Mouse (Mus musculus) embryonic facial prominence, embryonic 15.5 days (tissue): ENCODE measurements at regions not wholly inside any gene's neighbourhood (a gene's known extent, or its start where the extent isn't known, plus 50 kb on each side); places are given as distances from the start of the nearest gene placed in this dataset.
A peak's percentile ranks its signal among the peaks of the same experiment; 100 is the strongest.

Experiments
- ATAC-seq: fragments of 200-750 bp; cut with Nextera tagmentation; 2 replicates; pipeline ENCODE4 v1.8.0; 2017; ENCODE audit warnings: low read depth, moderate TSS enrichment; ENCODE audit not compliant: insufficient number of reproducible peaks, low FRiP score, low TSS enrichment
- H3K27ac ChIP-seq: fragments of 300-500 bp; sonication (generic); replicated peaks from 2 replicates; pipeline ENCODE4 v1.5.1; 2015; ENCODE audit warnings: mild to moderate bottlenecking, inconsistent platforms
- H3K27me3 ChIP-seq: fragments of 300-500 bp; sonication (generic); 2 replicates; pipeline ENCODE4 v1.6.1; 2015; ENCODE audit warnings: inconsistent platforms
- H3K36me3 ChIP-seq: fragments of 300-500 bp; sonication (generic); 2 replicates; pipeline ENCODE4 v1.6.1; 2015; ENCODE audit warnings: mild to moderate bottlenecking, inconsistent platforms
- H3K4me1 ChIP-seq: fragments of 300-500 bp; sonication (generic); 2 replicates; pipeline ENCODE4 v1.6.1; 2015; ENCODE audit warnings: inconsistent platforms
- H3K4me2 ChIP-seq: fragments of 300-500 bp; sonication (generic); replicated peaks from 2 replicates; pipeline ENCODE4 v1.6.1; 2015; ENCODE audit warnings: mild to moderate bottlenecking, inconsistent platforms
- H3K4me3 ChIP-seq: fragments of 300-500 bp; sonication (generic); replicated peaks from 2 replicates; pipeline ENCODE4 v1.5.1; 2015; ENCODE audit warnings: mild to moderate bottlenecking, inconsistent platforms
- H3K9ac ChIP-seq: fragments of 300-500 bp; sonication (generic); 2 replicates; pipeline ENCODE4 v1.6.1; 2015; ENCODE audit warnings: inconsistent platforms
- H3K9me3 ChIP-seq: fragments of 300-500 bp; sonication (generic); replicated peaks from 2 replicates; pipeline ENCODE4 v1.6.1; 2016; ENCODE audit warnings: inconsistent platforms
- WGBS: fragments of 180-500 bp; shearing (Covaris S2); methylation state at CpG from one replicate; pipeline ENCODE4 v1.1.7; 2015; 5-methylcytosine and 5-hydroxymethylcytosine counted together

DNA sequence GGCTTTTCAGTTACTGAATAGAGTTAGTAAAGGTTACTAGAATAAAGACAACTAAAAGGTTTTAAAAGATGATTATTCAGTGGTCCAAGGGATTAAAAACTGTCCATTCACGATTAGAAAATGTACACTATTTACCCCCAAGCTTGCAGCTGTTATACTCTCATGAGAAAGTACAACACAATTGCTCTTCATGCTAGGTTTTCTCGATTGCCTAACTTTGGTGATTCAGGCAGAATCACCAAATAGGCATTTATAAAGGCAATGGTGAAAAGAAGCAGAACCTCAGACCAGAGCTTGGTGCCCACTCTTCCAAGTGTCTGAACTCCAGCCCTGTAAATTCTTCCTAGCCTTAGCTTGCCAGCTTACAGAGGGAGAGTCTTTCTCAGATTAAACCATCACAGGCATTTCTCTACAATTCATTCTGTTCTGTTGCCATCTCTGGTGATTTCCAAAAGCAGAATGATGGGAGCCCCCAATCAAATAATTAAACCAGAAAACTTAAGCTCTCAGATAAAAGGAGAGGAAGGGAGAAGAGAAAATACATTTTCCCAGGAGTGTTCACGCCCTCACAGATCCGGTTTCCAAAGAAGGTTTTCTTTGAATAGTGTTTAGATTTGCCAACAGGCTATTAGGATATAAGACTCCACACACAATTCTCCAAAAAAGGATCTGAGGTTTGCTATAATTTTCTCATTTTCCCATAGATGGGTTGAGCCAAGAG is 657.0 kb downstream of the Slc22a22 start:
- no peak overlapping the region for H3K9ac ChIP-seq
- H3K4me1 ChIP-seq, result no peaks in the 10 kb centered on the region
- 57% methylated on average over 4 of the region's 4 CpGs for WGBS
- H3K4me3 ChIP-seq, result no peak overlapping the region
- ATAC-seq, result no peak
- no peaks in the 10 kb centered on the region for H3K27me3 ChIP-seq
- H3K4me2 ChIP-seq, result no peak overlapping the region
- no peaks in the 10 kb centered on the region for H3K9me3 ChIP-seq
- H3K36me3 ChIP-seq, result no peaks in the 10 kb centered on the region
- H3K27ac ChIP-seq, result no peak overlapping the region

DNA sequence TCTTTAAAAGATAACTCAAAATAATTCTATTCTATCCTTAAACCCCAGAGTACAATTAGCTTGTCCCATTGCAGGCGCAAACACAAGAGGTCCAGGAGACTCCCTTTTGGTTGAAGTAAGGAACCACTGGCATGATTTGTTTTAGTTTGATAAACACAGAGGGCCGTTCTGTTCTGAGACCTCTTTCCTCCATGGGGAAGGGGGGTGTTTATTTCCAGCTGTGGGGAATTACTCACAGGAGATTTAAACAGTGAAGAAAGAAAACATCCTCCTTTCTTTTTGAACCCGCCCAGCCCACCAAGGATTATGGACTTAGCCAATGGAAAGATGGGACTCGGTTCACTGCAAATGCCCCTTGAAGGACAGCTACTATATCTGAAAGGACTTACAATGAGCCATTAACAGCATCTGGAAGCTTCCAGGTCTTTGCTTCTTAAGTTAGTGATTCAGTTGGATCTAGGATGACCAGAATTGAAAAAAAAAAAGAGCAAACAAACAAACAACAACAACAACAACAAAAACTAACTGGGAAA is 659.2 kb downstream of the Slc22a22 start:
- Histone ChIP-seq H3K9me3 (no peaks in the 10 kb centered on the region), H3K27ac (no peak overlapping the region), H3K4me2 (no peak overlapping the region), H3K36me3 (no peaks in the 10 kb centered on the region), H3K4me3 (no peak overlapping the region), H3K9ac (no peak overlapping the region), H3K27me3 (no peaks in the 10 kb centered on the region), H3K4me1 (no peaks in the 10 kb centered on the region)
- 33% methylated on average over 4 of the region's 4 CpGs for WGBS
- ATAC-seq, result no peak

DNA sequence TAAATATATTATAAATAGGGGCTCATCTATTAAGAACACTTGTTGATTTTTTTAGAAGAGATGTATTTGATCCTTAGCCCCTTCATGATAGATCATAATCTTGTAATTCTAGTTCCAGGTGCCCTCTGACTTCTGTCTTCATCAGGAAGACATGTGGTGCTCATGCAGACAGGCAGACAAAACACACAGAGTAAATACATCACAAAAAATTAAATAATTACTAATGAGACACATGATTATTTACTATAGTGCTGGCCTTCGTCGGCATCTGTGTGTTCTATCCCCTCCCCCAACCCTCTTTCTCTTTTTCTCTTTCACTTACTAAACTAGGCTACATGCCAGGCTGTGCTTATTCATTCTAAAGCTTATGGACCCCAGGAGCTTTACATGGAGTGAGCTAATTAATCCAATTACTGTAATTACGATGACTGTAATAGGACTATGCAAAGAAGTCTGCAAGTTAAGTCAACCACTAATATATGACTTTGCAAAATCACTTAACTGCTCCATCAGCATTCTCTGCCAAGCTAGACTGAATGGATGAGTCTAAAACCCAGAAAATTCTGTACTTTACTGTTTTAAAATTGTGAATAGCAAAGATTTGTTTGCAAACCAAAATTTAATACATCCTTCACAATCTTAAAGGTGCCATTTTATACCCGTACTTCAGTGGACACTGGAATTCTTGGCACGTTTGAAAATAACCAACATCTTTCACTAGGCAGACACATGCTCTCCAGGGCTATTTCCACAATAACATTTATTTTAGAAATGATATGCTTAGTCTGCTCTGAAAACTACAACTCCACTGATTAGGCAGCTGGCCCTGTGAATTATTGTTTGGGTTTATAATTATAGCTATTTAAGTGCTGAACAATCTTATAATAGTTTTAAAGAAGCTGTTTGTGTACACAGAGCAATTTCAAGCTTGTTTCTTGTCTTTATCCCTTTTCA is 659.9 kb downstream of the Slc22a22 start:
- H3K9ac ChIP-seq, result no peak overlapping the region
- H3K4me3 ChIP-seq, result no peak overlapping the region
- no peaks in the 10 kb centered on the region for H3K9me3 ChIP-seq
- H3K4me1 ChIP-seq, result no peaks in the 10 kb centered on the region
- no peak for ATAC-seq
- no peak overlapping the region for H3K4me2 ChIP-seq
- H3K36me3 ChIP-seq, result no peaks in the 10 kb centered on the region
- WGBS, result 36% methylated on average over 5 of the region's 5 CpGs
- no peaks in the 10 kb centered on the region for H3K27me3 ChIP-seq
- H3K27ac ChIP-seq, result no peak overlapping the region

DNA sequence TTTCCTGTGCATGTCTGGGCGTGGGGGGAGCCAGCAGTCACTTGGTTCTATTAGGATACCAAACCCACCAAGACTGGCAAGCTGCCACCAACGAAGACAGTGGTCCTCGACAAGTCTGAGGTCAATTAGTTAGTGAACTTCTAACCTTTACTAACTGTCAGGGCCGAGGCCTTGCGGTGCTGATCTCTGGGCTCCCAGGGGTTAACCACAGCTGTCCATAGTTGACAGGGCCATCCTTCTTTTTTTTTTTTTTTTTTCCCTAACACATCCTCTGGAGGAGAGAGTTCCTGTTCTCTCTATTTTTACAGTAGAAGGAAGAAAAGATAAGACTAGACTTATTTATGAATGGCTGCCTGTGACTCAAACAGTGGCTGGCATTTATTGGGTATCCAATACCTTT is 663.5 kb downstream of the Slc22a22 start:
- H3K27me3 ChIP-seq, result no peaks in the 10 kb centered on the region
- no peaks in the 10 kb centered on the region for H3K4me1 ChIP-seq
- no peak overlapping the region for H3K27ac ChIP-seq
- ATAC-seq, result no peak
- no peaks in the 10 kb centered on the region for H3K36me3 ChIP-seq
- H3K9ac ChIP-seq, result no peak overlapping the region
- no peaks in the 10 kb centered on the region for H3K9me3 ChIP-seq
- WGBS, result 32% methylated on average over 5 of the region's 5 CpGs
- H3K4me2 ChIP-seq, result no peak overlapping the region
- no peak overlapping the region for H3K4me3 ChIP-seq

DNA sequence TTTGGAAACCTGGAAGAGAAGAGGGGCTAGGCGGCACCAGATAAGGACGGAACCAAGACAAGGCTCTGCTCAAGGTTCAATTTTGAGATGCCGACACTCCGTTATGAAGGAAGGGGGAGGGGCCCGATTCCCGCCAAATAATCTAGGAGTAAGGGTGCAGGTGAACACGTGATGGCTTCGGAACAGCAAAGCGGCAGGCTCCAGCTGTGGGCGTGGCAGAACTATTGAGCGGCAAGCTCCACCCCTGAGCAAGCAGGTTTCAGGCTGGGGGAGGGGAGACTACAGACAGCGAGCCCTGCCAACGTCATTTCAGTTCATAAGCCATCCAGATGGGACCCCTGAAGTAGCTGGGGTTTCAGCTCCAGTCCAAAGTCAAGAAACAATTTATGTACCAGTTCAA is 667.3 kb downstream of the Slc22a22 start:
- H3K9ac ChIP-seq, result no peak overlapping the region
- no peak for ATAC-seq
- no peak overlapping the region for H3K27ac ChIP-seq
- 0 out of 2 replicates have a peak overlapping the region, but pooled peaks have one; percentile 24 for H3K4me2 ChIP-seq
- H3K9me3 ChIP-seq, result no peaks in the 10 kb centered on the region
- no peaks in the 10 kb centered on the region for H3K27me3 ChIP-seq
- no peaks in the 10 kb centered on the region for H3K36me3 ChIP-seq
- 46% methylated on average over 13 of the region's 13 CpGs for WGBS
- no peaks in the 10 kb centered on the region for H3K4me1 ChIP-seq
- H3K4me3 ChIP-seq, result peak overlapping the region; percentile 7; the same call in 1 of the 2 replicates

DNA sequence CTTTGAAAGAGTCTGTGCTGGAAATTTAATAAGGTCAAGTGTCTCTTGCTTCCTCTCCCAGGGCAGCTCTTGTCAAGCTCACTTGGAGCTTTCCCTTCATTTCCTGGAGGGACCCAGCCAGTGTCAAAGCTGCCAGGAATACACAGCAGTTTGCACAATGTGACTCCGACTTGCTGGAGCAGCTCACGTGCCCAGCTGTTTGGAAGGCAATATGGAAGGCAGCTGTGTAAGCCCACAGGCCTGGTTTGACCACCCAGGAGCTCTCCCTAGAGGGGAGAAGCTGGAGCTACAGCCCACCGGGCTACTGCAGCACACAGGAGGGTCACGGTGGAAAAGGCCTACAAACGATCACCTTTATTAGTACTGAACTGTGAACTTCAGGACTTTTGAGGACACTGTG is 669.8 kb downstream of the Slc22a22 start:
- H3K4me3 ChIP-seq, result no peak overlapping the region
- H3K4me2 ChIP-seq, result no peak overlapping the region
- H3K9ac ChIP-seq, result no peak overlapping the region
- H3K9me3 ChIP-seq, result no peaks in the 10 kb centered on the region
- no peak overlapping the region for H3K27ac ChIP-seq
- H3K36me3 ChIP-seq, result no peaks in the 10 kb centered on the region
- 30% methylated on average over 5 of the region's 5 CpGs for WGBS
- ATAC-seq, result no peak
- H3K27me3 ChIP-seq, result no peaks in the 10 kb centered on the region
- H3K4me1 ChIP-seq, result no peaks in the 10 kb centered on the region

DNA sequence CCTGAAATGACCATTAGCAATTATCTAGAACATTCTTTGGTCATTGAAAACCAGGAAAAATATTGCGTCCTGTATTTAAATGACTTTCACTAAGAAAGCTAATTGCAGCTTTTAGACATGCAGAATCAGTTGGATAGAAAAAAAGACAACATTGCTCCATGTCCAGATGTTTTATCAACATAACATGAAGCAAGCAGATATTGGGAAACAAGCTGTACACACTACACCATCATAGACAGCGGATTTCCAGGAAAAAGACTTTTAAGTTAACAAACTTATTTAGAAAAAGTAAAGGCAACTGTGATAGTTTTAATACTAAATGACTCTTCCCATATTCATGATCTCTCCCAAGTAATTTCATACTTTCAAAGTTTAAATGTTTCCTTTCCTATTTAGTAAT is 675.5 kb downstream of the Slc22a22 start:
- H3K36me3 ChIP-seq, result no peaks in the 10 kb centered on the region
- H3K4me2 ChIP-seq, result no peak overlapping the region
- H3K9ac ChIP-seq, result no peak overlapping the region
- no peak overlapping the region for H3K27ac ChIP-seq
- H3K27me3 ChIP-seq, result no peaks in the 10 kb centered on the region
- H3K4me1 ChIP-seq, result no peaks in the 10 kb centered on the region
- 92% methylated on average over 2 of the region's 2 CpGs for WGBS
- ATAC-seq, result no peak
- H3K9me3 ChIP-seq, result no peaks in the 10 kb centered on the region
- no peak overlapping the region for H3K4me3 ChIP-seq

DNA sequence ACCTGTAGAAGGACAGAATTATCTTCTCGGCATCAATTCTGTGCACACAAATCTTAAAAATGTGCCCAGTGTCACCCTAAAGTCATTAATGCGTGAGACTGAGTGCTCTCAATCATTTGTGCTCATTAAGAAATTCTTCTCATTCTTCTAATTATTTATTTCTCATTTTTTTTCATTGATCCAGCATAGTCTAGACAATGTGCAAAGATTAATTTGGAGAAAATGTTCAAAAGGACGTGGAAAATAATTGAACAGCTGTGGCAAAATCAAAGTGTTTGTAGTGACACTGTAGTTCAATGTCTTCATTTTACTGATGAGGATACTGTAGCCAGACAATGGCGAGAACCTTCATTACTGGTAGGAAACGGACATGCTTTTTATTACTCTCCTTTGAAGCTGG is 702.0 kb downstream of the Slc22a22 start:
- Histone ChIP-seq H3K9me3 (no peaks in the 10 kb centered on the region), H3K4me1 (no peaks in the 10 kb centered on the region), H3K27me3 (no peaks in the 10 kb centered on the region), H3K4me2 (no peak overlapping the region), H3K27ac (no peak overlapping the region), H3K4me3 (no peak overlapping the region), H3K36me3 (no peaks in the 10 kb centered on the region), H3K9ac (no peak overlapping the region)
- ATAC-seq, result no peak
- WGBS, result 70% methylated on average over 5 of the region's 5 CpGs

DNA sequence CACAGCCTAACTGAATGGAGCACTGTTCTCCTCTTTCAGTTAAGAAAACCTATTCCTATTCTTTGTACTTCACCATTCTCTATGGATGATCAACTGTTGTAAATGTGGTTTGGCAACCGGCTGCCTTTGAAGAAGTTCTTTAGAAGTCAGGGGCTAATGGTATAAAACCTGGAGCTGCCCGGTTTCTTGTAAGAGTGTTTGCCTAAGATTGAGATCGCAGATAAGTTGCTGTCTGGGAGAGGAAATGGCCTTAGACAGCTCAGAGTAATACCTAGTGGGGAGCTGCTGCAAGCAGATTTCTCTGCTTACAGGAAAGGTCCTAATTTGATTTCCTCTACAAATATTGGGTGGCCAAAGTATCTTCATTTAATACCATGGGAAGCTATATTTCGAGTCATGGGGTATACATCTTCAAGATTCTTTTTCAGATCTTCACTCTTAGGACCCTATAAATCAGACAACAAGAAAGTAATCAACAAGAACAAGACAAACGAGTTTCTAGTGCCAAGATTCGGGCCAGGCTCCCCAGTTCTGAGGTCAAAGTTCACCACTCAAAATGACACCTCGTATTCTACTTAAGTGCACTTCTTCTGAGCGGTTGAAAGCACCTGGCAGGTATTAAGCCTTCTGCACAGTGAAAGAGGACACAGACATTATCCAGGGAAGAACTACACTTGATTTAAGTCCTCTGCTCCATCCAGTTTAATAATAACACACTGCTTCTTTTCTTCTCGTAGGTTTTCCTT is 702.6 kb downstream of the Slc22a22 start:
- H3K4me2 ChIP-seq, result no peak overlapping the region
- no peak overlapping the region for H3K27ac ChIP-seq
- no peaks in the 10 kb centered on the region for H3K4me1 ChIP-seq
- H3K9ac ChIP-seq, result no peak overlapping the region
- ATAC-seq, result no peak
- 38% methylated on average over 9 of the region's 9 CpGs for WGBS
- no peaks in the 10 kb centered on the region for H3K36me3 ChIP-seq
- no peaks in the 10 kb centered on the region for H3K27me3 ChIP-seq
- no peaks in the 10 kb centered on the region for H3K9me3 ChIP-seq
- no peak overlapping the region for H3K4me3 ChIP-seq

DNA sequence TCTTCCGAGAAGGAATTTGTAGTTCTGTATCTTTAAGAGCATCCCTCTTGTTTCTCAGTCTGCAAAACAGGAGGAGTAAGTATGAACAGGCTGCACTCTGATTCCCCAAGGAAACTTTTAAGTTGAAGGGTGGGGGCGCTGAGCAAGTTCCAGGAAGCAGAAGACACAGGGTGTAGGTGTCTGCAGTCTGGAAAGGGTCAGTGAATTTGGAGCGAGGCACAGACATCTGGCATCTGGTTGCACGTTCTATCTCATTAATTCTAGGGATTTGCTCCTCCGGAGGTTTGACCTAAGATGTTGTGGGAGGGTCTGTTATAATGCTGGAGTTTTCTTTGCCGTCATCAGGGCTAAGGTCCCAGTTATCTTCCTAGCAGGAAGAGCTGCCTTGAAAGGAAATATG is 711.1 kb downstream of the Slc22a22 start:
- WGBS, result 32% methylated on average over 6 of the region's 6 CpGs
- Histone ChIP-seq H3K4me2 (no peak overlapping the region), H3K27me3 (no peaks in the 10 kb centered on the region), H3K27ac (no peak overlapping the region), H3K9me3 (no peaks in the 10 kb centered on the region), H3K4me1 (peaks cover 8% of the 10 kb centered on the region), H3K4me3 (no peak overlapping the region), H3K9ac (no peak overlapping the region), H3K36me3 (no peaks in the 10 kb centered on the region)
- ATAC-seq, result no peak

DNA sequence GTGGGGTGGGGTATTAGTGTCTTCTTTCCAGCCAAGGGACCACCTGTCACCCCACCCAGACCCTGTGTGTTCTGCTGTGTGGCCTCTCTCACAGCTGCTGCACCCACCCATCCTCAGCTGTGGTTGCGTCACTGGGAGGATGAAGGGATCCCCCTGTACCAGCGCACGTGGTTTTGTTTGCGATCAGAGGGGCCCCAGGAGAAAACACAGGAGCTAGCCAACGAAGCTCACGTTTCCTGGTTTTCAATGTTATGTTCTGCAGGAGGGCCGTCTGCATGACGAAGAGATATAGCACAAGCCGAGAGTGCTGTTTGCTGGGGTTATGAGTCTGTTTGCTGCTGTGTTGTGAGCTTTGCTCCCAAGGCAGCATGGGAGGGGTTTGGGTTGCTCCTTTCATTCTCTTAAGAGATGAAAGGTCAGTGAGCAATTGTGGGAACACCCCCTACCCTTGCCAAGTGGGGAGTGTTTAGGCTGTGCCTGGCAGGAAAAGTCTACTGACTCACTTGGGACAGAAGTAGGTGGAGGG is 712.4 kb downstream of the Slc22a22 start:
- Histone ChIP-seq H3K4me2 (peak overlapping the region; percentile 21), H3K9me3 (no peaks in the 10 kb centered on the region), H3K36me3 (no peaks in the 10 kb centered on the region), H3K4me3 (no peak overlapping the region), H3K4me1 (peaks cover 8% of the 10 kb centered on the region), H3K27me3 (no peaks in the 10 kb centered on the region), H3K27ac (no peak overlapping the region), H3K9ac (no peak overlapping the region)
- WGBS, result 16% methylated on average over 9 of the region's 9 CpGs
- ATAC-seq, result peak; percentile 54; the same call in 1 of the 2 replicates
